Mouse (Mus musculus) B cell, adult (primary cell): ENCODE data around the gene Pusl1. TPM values are rescaled to one million over a fixed set of nuclear protein-coding genes. Genes with fewer than 3 reads are reported as not detected.

Source experiments
- total RNA-seq: library from RNA; stranded (reverse); gene quantifications from 4 replicates; pipeline ENCODE4 v1.2.4, GENCODE M21; 2023; ENCODE audit not compliant: inconsistent age

Gene Pusl1
- total RNA-seq = 21.1 to 25.0 TPM (median 23.6 TPM) in 4 replicates

GRCm38 (mm10) chr4:155891551-155892001 lies at the start of gene Pusl1, which contains the start of gene Acap3:
TSS of gene Pusl1 (minus strand) at chr4:155891781.
TSS of gene Acap3 (plus strand) at chr4:155891822.

DNA sequence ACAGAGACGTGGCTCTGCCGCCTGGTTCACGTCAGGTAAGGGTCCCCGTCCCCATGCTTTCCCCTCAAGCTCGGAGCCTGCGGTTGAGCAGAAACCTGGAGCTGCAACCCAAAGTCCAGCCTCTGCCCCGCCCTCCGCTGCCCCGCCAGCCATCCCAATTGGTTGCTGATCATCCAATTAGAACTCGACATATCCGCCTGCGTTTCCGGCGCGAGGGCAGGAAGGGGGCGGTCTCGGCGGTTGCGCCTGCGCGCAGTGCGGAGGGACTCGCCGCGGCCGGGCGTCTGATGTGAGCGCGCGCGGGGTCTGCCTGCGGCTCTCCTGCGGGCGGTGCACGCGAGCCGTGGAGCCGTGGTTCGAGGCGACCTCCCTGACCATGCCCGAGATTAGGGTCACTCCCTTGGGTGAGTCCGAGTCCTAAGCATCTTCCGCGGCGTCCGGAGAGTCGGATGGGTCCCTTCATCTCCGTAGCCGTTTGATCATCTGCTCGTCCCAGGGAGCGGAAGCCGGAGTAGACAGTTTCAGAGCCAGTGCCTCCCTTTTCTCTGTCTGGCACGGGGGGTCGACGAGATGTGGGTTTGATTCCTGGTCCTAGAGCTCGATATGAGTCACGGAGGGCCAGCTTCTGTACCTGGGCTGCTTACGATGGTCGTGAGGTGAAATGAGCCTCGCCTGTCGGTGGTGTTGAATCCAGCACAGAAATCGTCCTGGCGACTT lies 22.1 kb downstream of the Pusl1 start, which contains the start of the genes Cptp and Ints11:
Cptp (minus strand) TSS at position 124 of the 717 bp plus-strand sequence.
Ints11 (plus strand) TSS at position 230 of the 717 bp plus-strand sequence.

GRCm38 (mm10) chr4:155863001-155863400 lies 28.6 kb downstream of the Pusl1 start, which contains the start of gene Tas1r3:
TSS of gene Tas1r3 (minus strand) at chr4:155863362.

GRCm38 (mm10) chr4:155846871-155847578 lies 44.6 kb downstream of the Pusl1 start, which contains the start of gene Dvl1:
TSS of gene Dvl1 (plus strand) at chr4:155847402.

GRCm38 (mm10) chr4:155839483-155839910 lies 52.1 kb downstream of the Pusl1 start, which contains the start of gene Mxra8:
TSS of gene Mxra8 (plus strand) at chr4:155839680.

Other genes with a start within 250 kb of the Pusl1 start
- not detected in 4 replicates for gene Gm10563, start 246.4 kb downstream of the Pusl1 start, total RNA-seq
- gene Mmp23, start 238.4 kb downstream of the Pusl1 start, total RNA-seq = 0.51 TPM in 1 of 4 replicates, not detected in the others
- 37.5 to 43.7 TPM (median 40.3 TPM) in 4 replicates for gene Mib2, start 222.6 kb downstream of the Pusl1 start, total RNA-seq
- 2.7 to 3.2 TPM (median 2.8 TPM) in 4 replicates for gene Fndc10, start 197.4 kb downstream of the Pusl1 start, total RNA-seq
- 77.2 to 87.4 TPM (median 82.1 TPM) in 4 replicates for gene Ssu72, start 187.0 kb downstream of the Pusl1 start, total RNA-seq
- 0.32 to 0.60 TPM (median 0.47 TPM) in 4 replicates for gene Tmem240, start 157.0 kb downstream of the Pusl1 start, total RNA-seq
- gene Atad3a, start 130.7 kb downstream of the Pusl1 start, total RNA-seq = 45.0 to 54.2 TPM (median 52.5 TPM) in 4 replicates
- gene Vwa1, start 117.1 kb downstream of the Pusl1 start, total RNA-seq = not detected in 4 replicates
- gene Tmem88b, start 105.9 kb downstream of the Pusl1 start, total RNA-seq = not detected in 4 replicates
- gene Ankrd65, start 101.3 kb downstream of the Pusl1 start, total RNA-seq = not detected in 4 replicates
- gene Mrpl20, start 88.9 kb downstream of the Pusl1 start, total RNA-seq = 42.4 to 51.3 TPM (median 45.0 TPM) in 4 replicates
- gene Ccnl2, start 79.3 kb downstream of the Pusl1 start, total RNA-seq = 212 to 234 TPM (median 221 TPM) in 4 replicates
- gene Aurkaip1, start 60.5 kb downstream of the Pusl1 start, total RNA-seq = 72.7 to 92.7 TPM (median 80.5 TPM) in 4 replicates
- 10.4 to 12.7 TPM (median 11.4 TPM) in 4 replicates for gene Mxra8, start 52.1 kb downstream of the Pusl1 start, total RNA-seq
- gene Dvl1, start 44.4 kb downstream of the Pusl1 start, total RNA-seq = 59.0 to 80.3 TPM (median 71.7 TPM) in 4 replicates
- 0.55 to 1.4 TPM (median 1.0 TPM) in 4 replicates for gene Tas1r3, start 28.4 kb downstream of the Pusl1 start, total RNA-seq
- gene Cptp, start 22.3 kb downstream of the Pusl1 start, total RNA-seq = 5.7 to 9.4 TPM (median 8.1 TPM) in 4 replicates
- gene Ints11, start 22.2 kb downstream of the Pusl1 start, total RNA-seq = 44.3 to 52.8 TPM (median 52.3 TPM) in 4 replicates
- gene Acap3, start within 50 bp of the Pusl1 start, total RNA-seq = 66.3 to 71.7 TPM (median 69.2 TPM) in 4 replicates
- 98.2 to 110 TPM (median 106 TPM) in 4 replicates for gene Ube2j2, start 52.0 kb upstream of the Pusl1 start, total RNA-seq
- 1.6 to 3.1 TPM (median 2.1 TPM) in 4 replicates for gene C1qtnf12, start 70.5 kb upstream of the Pusl1 start, total RNA-seq
- 2.3 to 3.4 TPM (median 2.8 TPM) in 4 replicates for gene B3galt6, start 100.9 kb upstream of the Pusl1 start, total RNA-seq
- 120 to 134 TPM (median 127 TPM) in 4 replicates for gene Sdf4, start 101.1 kb upstream of the Pusl1 start, total RNA-seq
- gene Tnfrsf4, start 122.1 kb upstream of the Pusl1 start, total RNA-seq = 6.0 to 9.5 TPM (median 7.1 TPM) in 4 replicates
- 13.5 to 16.3 TPM (median 14.2 TPM) in 4 replicates for gene Tnfrsf18, start 134.4 kb upstream of the Pusl1 start, total RNA-seq
- not detected in 4 replicates for gene Ttll10, start 167.6 kb upstream of the Pusl1 start, total RNA-seq
- gene 9430015G10Rik, start 218.2 kb upstream of the Pusl1 start, total RNA-seq = 49.2 to 80.5 TPM (median 61.4 TPM) in 4 replicates
- 0.67 to 1.3 TPM (median 0.90 TPM) in 4 replicates for gene Rnf223, start 238.7 kb upstream of the Pusl1 start, total RNA-seq